Mouse (Mus musculus) liver, postnatal 0 days (tissue): Measurements from ENCODE around the gene Ttc28.

Experiments
- CTCF ChIP-seq: sonication (generic); IDR thresholded peaks from 2 replicates; pipeline ENCODE4 v1.5.1; 2016; ENCODE audit warnings: antibody characterized with exemption, low read depth
- EP300 ChIP-seq: IDR thresholded peaks from 2 replicates; pipeline ENCODE4 v1.6.1; 2016; ENCODE audit warnings: antibody characterized with exemption, low read depth, mild to moderate bottlenecking

GRCm38 (mm10) chr5:111104801-111105200, 225.2 kb downstream of the Ttc28 start:
- no peak for TF ChIP-seq CTCF
- TF ChIP-seq EP300: no peak
